Mouse (Mus musculus) left cerebral cortex, postnatal 10 days (tissue): ENCODE measurements at regions not wholly inside any gene's neighbourhood (a gene's known extent, or its start where the extent isn't known, plus 50 kb on each side); places are given as distances from the start of the nearest gene placed in this dataset.

ENCODE experiments used
- DNase-seq, 2 experiments: peaks; one replicate each; pipeline ENCODE4 v3.0.0; 2021 to 2022; ENCODE audit warnings: low spot score in 2 of 2, mixed read lengths in 1 of 2; ENCODE audit errors: extremely low spot score in 1 of 2
- intact Hi-C: fragments of 180-260 bp; cut with DNase I; formaldehyde crosslinking; loops from one replicate; pipeline ENCODE4 v1.15.1; 2025
- microRNA-seq: library from miRNA; unstranded; fragments of <30 nt; microRNA quantifications from one replicate; pipeline ENCODE4 v1.2.0, GENCODE M21; 2022

- no peak for DNase-seq
- intact Hi-C loops = no loop called here
These were observed 332.9 kb downstream of the Tex13c3 start for GRCm38 (mm10) chrX:19148251-19148650.

- no peak for DNase-seq
- intact Hi-C loops = no loop called here
These were observed 368.4 kb downstream of the Tex13c3 start for GRCm38 (mm10) chrX:19112753-19113152.

GRCm38 (mm10) chrX:19102911-19103310 is 378.2 kb downstream of the Tex13c3 start:
- intact Hi-C loops = no loop called here

GRCm38 (mm10) chrX:19095960-19096359 is 385.2 kb downstream of the Tex13c3 start:
- no peak for DNase-seq
- intact Hi-C loops = no loop called here

More at GRCm38 (mm10) chrX:19102911-19103310, 378.2 kb downstream of the Tex13c3 start:
- no peak for DNase-seq

GRCm38 (mm10) chrX:19084435-19084834 is 396.7 kb downstream of the Tex13c3 start:
- DNase-seq = no peak
- intact Hi-C loops = no loop called here

GRCm38 (mm10) chrX:19080021-19080420 is 401.1 kb downstream of the Tex13c3 start:
- DNase-seq = no peak
- intact Hi-C loops = no loop called here

Small RNA genes in the stretch of these regions (microRNA-seq; reads per million reads assigned to microRNA genes)
- gene Mir221 (1,549 reads per million, percentile 82 among the genes with 10 or more reads in this experiment), gene Mir222 (469 reads per million, percentile 71 among the genes with 10 or more reads in this experiment)
